Mouse (Mus musculus) C2C12 (cell line): ENCODE measurements around the gene Slc7a11. TPM values are rescaled to one million over a fixed set of nuclear protein-coding genes. Genes with fewer than 3 reads are reported as not detected.

Experiments
- H3K27me3 ChIP-seq: one replicate; pipeline ENCODE4 v1.6.1; 2011; ENCODE audit not compliant: control insufficient read depth, insufficient read depth, insufficient read length
- H3K36me3 ChIP-seq: one replicate; pipeline ENCODE4 v1.6.1; 2011; ENCODE audit not compliant: control insufficient read depth, insufficient read depth
- H3K4me3 ChIP-seq: one replicate; pipeline ENCODE4 v1.5.1; 2011; ENCODE audit warnings: mild to moderate bottlenecking, control low read depth; ENCODE audit not compliant: poor library complexity, insufficient read depth, severe bottlenecking
- H3K79me2 ChIP-seq: one replicate; pipeline ENCODE4 v1.6.1; 2011; ENCODE audit not compliant: control insufficient read depth, insufficient read depth
- H3K79me3 ChIP-seq: one replicate; pipeline ENCODE4 v1.6.1; 2011; ENCODE audit warnings: low read depth, control low read depth
- H3ac ChIP-seq: one replicate; pipeline ENCODE3; 2011; ENCODE audit warnings: low read depth; ENCODE audit not compliant: control insufficient read depth, insufficient read length
- CEBPB ChIP-seq: IDR thresholded peaks from one replicate; pipeline ENCODE4 v1.6.1; 2011; ENCODE audit warnings: low read depth, mild to moderate bottlenecking, control low read depth, moderate library complexity
- CTCF ChIP-seq: IDR thresholded peaks from one replicate; pipeline ENCODE4 v1.5.1; 2011; ENCODE audit not compliant: control insufficient read depth, insufficient read depth, insufficient read length
- FOSL1 ChIP-seq: IDR thresholded peaks from one replicate; pipeline ENCODE4 v1.8.0; 2011; ENCODE audit warnings: mild to moderate bottlenecking, low read length; ENCODE audit not compliant: poor library complexity, insufficient read depth, severe bottlenecking
- MAX ChIP-seq: IDR thresholded peaks from one replicate; pipeline ENCODE4 v1.6.1; 2011; ENCODE audit warnings: mild to moderate bottlenecking, control low read depth
- MYOD1 ChIP-seq: IDR thresholded peaks from one replicate; pipeline ENCODE4 v1.6.1; 2011; ENCODE audit warnings: low read depth; ENCODE audit not compliant: control insufficient read depth, insufficient read length
- MYOG ChIP-seq: IDR thresholded peaks from one replicate; pipeline ENCODE4 v1.6.1; 2011; ENCODE audit not compliant: control insufficient read depth, insufficient read length; ENCODE audit errors: extremely low read depth
- USF1 ChIP-seq: IDR thresholded peaks from one replicate; pipeline ENCODE4 v1.6.1; 2011; ENCODE audit warnings: low read depth, mild to moderate bottlenecking, control low read depth, moderate library complexity
- polyA plus RNA-seq: library from polyadenylated mRNA; unstranded; fragments of >200 nt; fragmentation: generic; extraction: Trizol; gene quantifications from one replicate; pipeline ENCODE4 v1.2.1, GENCODE M21; 2012; ENCODE audit warnings: missing spikeins

Gene Slc7a11
- polyA plus RNA-seq, 1 experiment = 3.1 TPM

DNA sequence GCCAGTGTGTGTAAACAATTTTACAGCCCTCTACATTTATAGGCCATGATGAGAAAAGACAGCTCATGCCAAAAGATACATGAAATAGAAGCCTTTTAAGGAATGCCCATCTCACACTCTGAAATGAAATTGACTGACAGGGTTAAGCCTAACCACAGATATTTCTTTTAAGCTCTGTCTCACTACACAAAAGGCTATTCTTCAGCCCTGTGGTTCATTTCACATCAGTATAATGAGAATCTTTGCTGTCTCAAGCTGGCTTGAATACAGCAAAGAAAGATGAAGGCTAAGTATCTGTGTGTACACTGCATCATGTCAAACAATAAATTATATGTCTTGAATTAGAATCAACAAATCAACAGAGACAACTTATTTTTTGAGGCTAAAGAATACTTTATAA is 549.5 kb downstream of the Slc7a11 start:
- H3K79me3 ChIP-seq = no peaks in the 10 kb centered on the region
- no peak overlapping the region for H3K4me3 ChIP-seq
- H3K79me2 ChIP-seq = no peaks in the 10 kb centered on the region
- no peak for TF ChIP-seq MYOD1
- H3K36me3 ChIP-seq = no peaks in the 10 kb centered on the region
- H3K27me3 ChIP-seq = no peaks in the 10 kb centered on the region
- H3ac ChIP-seq = no peak overlapping the region

DNA sequence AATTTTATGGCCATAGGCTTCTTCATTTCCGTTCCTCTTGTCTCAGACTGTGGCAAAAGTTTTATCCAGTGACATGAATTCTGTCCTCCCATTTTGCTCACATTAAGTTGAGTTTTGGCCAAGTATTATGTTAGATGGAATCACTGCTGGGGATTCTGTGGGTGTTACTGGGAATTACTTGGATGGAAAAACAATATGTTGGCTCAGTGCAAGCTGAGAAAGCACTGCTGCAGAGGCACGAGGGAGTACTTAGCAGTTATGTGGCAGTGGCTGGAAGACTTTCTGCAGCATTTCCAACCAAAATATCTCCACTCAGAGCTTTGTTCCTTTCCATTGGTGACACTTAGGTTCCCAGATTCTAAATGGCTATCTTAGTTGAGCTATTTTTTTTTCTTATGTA is 556.1 kb downstream of the Slc7a11 start:
- H3K79me3 ChIP-seq = no peaks in the 10 kb centered on the region
- no peak overlapping the region for H3K4me3 ChIP-seq
- no peaks in the 10 kb centered on the region for H3K36me3 ChIP-seq
- no peak for TF ChIP-seq CEBPB
- TF ChIP-seq CTCF = no peak
- TF ChIP-seq FOSL1 = no peak
- TF ChIP-seq USF1 = no peak
- TF ChIP-seq MYOD1 = no peak
- no peak for TF ChIP-seq MAX
- TF ChIP-seq MYOG = no peak
- H3ac ChIP-seq = no peak overlapping the region
- H3K79me2 ChIP-seq = no peaks in the 10 kb centered on the region
- H3K27me3 ChIP-seq = no peaks in the 10 kb centered on the region

DNA sequence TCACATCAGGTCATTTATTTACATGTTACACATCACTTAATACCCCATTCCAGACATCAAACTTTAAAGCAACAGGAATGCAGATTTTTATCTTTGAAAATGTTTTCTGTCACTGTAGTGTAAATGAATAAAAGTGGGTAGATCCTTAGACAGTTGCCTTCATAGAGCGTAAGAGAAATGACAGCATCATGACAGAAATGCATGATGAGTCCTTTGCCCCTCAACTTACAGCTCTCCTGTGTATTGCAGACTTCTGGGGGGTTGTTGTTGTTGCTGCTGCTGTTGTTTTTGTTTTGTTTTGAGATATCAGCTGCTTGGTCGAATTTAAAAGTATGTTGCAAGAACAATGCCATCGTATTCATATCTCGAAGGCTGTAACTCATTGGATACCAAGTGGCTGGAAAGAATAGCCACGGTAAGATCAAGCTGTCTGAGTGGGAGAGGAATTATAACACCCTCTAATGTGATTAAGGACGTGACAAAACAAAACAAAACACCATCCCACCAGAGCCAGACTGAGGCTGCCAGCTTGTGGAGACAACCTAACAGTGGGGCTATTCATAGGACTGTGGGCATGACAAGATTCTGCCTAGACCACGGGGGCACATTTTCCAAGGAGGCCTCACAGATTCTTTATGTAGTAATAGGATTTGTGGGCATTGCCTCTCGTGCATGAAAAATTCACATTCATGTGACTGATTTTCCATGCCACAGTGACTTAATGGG is 557.0 kb downstream of the Slc7a11 start:
- Histone ChIP-seq H3ac (no peak overlapping the region), H3K79me3 (no peaks in the 10 kb centered on the region), H3K4me3 (no peak overlapping the region), H3K36me3 (no peaks in the 10 kb centered on the region), H3K27me3 (no peaks in the 10 kb centered on the region), H3K79me2 (no peaks in the 10 kb centered on the region)
- no peak for TF ChIP-seq CTCF
- TF ChIP-seq FOSL1 = no peak
- TF ChIP-seq MYOD1 = no peak
- no peak for TF ChIP-seq USF1
- no peak for TF ChIP-seq MAX
- no peak for TF ChIP-seq MYOG
- TF ChIP-seq CEBPB = no peak

DNA sequence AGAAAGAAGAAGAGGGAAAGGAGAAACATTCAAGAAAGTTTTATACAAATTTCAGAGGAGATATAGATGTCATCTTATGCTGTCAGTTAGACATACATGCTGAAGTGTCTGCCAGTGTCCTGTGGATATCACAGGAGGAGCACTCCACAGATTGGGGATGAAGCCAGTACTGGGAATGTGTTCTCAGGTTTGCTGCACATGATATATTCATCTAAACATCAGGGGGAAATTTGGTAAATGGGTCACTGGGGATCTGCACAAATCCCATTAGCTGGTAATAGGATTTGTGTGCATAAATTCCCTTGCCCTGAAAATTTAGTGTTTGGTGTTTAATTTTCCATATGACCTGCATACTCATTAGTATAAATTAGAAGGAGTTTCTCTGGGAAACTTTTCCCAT is 562.9 kb downstream of the Slc7a11 start:
- no peaks in the 10 kb centered on the region for H3K79me3 ChIP-seq
- no peaks in the 10 kb centered on the region for H3K27me3 ChIP-seq
- H3K4me3 ChIP-seq = no peak overlapping the region
- no peak for TF ChIP-seq MYOG
- TF ChIP-seq CEBPB = no peak
- TF ChIP-seq CTCF = no peak
- TF ChIP-seq MAX = no peak
- TF ChIP-seq MYOD1 = no peak
- TF ChIP-seq FOSL1 = no peak
- no peak for TF ChIP-seq USF1
- H3ac ChIP-seq = no peak overlapping the region
- no peaks in the 10 kb centered on the region for H3K36me3 ChIP-seq
- H3K79me2 ChIP-seq = no peaks in the 10 kb centered on the region

DNA sequence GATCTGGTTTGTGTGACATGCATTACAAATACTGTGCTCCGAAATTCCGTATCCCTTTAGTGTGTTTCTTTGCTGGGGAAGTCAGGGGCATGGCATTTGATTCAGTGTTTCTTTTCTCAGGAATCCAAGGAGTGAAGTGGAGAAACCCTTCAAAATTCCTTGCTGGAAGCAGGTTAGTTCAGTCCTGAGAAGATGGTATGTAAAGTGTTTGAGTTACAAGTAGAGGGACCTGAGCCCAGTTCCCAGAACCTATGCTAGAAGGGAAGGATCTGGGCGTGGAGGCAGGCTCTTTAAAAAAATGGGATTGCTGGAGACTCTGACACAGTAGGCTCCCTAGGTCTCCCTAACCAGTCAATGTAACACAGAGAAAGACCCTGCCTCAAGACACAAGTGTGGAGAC is 572.6 kb downstream of the Slc7a11 start:
- no peaks in the 10 kb centered on the region for H3K79me3 ChIP-seq
- H3ac ChIP-seq = no peak overlapping the region
- no peaks in the 10 kb centered on the region for H3K27me3 ChIP-seq
- H3K79me2 ChIP-seq = no peaks in the 10 kb centered on the region
- H3K4me3 ChIP-seq = no peak overlapping the region
- TF ChIP-seq CEBPB (no peak), MAX (no peak), MYOD1 (no peak), CTCF (no peak), FOSL1 (no peak), USF1 (no peak), MYOG (no peak)
- no peaks in the 10 kb centered on the region for H3K36me3 ChIP-seq

DNA sequence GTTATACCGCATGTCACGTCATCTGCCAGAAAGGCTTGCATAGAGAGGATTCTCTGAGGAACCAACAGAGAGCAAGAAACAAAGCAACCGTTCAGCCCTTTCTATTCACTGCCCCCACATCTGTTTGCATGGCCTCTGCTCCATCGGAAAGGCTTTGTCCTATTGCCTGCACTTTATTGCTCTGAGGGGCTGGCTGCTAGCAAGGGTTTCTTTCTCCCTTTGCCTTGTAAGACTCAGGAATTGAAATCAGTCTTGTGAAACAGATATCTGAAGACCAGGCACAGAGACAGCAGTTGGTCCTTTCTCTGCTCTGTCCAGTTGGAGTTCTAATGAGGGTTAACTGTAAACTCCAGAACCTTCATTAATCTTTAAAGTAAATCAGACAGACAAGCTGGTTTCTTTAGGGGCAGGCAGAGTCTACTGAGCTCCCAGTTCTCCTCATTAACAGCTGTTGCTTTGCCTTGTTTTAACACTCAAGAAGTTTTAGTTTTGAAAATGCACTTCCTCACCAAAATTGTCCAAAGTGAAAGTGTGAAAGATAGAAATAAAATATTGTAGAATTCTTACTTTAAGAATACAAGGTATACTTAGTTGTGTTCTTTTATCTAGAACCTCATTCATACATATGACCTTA is 575.3 kb downstream of the Slc7a11 start:
- Histone ChIP-seq H3K27me3 (no peaks in the 10 kb centered on the region), H3K4me3 (no peak overlapping the region)

More for the DNA sequence above, 575.3 kb downstream of the Slc7a11 start:
- no peak for TF ChIP-seq CTCF
- no peak for TF ChIP-seq CEBPB
- TF ChIP-seq MYOG = no peak
- TF ChIP-seq FOSL1 = no peak
- TF ChIP-seq MYOD1 = no peak
- TF ChIP-seq MAX = no peak
- Histone ChIP-seq H3K79me2 (no peaks in the 10 kb centered on the region), H3ac (no peak overlapping the region), H3K79me3 (no peaks in the 10 kb centered on the region), H3K36me3 (no peaks in the 10 kb centered on the region)
